Mouse (Mus musculus): Measurements from ENCODE around the gene Gchfr. TPM values are rescaled to one million over a fixed set of nuclear protein-coding genes. Genes with fewer than 3 reads are reported as not detected.

Gchfr gene
- total RNA-seq, 2 experiments from 2014 or later: not detected

GRCm38 (mm10) chr2:119209176-119209507 is 41.6 kb downstream of the Gchfr start:
- intact Hi-C loops (cut with DNase I): loop anchor here (10.0 kb wide), 1 partner anchor 1566 kb away; no protein-coding TSS in a partner anchor
- no peak for DNase-seq

Other genes with a start within 250 kb of the Gchfr start
- gene Chst14, start 241.3 kb upstream of the Gchfr start, total RNA-seq (2021): 1 to 10 TPM; 2.6 to 2.9 TPM
- gene Ccdc32, start 138.4 kb upstream of the Gchfr start, total RNA-seq (2021): 1 to 10 TPM; 3.3 to 4.6 TPM
- 1 to 10 TPM; 2.7 to 2.8 TPM for gene Rpusd2, start 133.0 kb upstream of the Gchfr start, total RNA-seq (2021)
- gene Knl1, start 120.7 kb upstream of the Gchfr start, total RNA-seq (2021): under 1 TPM; 0.44 to 0.79 TPM
- under 1 TPM; 0.81 to 0.92 TPM for gene Rad51, start 55.0 kb upstream of the Gchfr start, total RNA-seq (2021)
- 1 to 10 TPM; 4.7 to 4.8 TPM for gene Rmdn3, start 10.7 kb upstream of the Gchfr start, total RNA-seq (2021)
- not detected for gene Gm14137, start 6.7 kb downstream of the Gchfr start, total RNA-seq (2021)
- 10 to 100 TPM; 10.9 to 15.1 TPM for gene Zfyve19, start 40.8 kb downstream of the Gchfr start, total RNA-seq (2021)
- gene Dnajc17, start 41.0 kb downstream of the Gchfr start, total RNA-seq (2021): 1 to 10 TPM; 7.7 to 7.8 TPM
- not detected for gene Ppp1r14d, start 62.1 kb downstream of the Gchfr start, total RNA-seq (2021)
- under 1 TPM in 1 of 2 experiments, not detected in 1; 0.20 TPM for gene Spint1, start 69.6 kb downstream of the Gchfr start, total RNA-seq (2021)
- not detected for gene Rhov, start 103.5 kb downstream of the Gchfr start, total RNA-seq (2021)
- 1 to 10 TPM; 9.0 to 9.2 TPM for gene Vps18, start 121.0 kb downstream of the Gchfr start, total RNA-seq (2021)
- gene Dll4, start 158.0 kb downstream of the Gchfr start, total RNA-seq (2021): 1 to 10 TPM; 5.1 to 5.5 TPM
- 10 to 100 TPM; 40.1 to 82.4 TPM for gene Chac1, start 183.5 kb downstream of the Gchfr start, total RNA-seq (2021)

All from gastrocnemius, postnatal 36 days (tissue).